Mouse (Mus musculus): Measurements from ENCODE around the gene Abcg1. TPM values are rescaled to one million over a fixed set of nuclear protein-coding genes. Genes with fewer than 3 reads are reported as not detected.

Abcg1 gene
- total RNA-seq, 2 experiments from 2014 or later, result 61.4 to 65.9 TPM

DNA sequence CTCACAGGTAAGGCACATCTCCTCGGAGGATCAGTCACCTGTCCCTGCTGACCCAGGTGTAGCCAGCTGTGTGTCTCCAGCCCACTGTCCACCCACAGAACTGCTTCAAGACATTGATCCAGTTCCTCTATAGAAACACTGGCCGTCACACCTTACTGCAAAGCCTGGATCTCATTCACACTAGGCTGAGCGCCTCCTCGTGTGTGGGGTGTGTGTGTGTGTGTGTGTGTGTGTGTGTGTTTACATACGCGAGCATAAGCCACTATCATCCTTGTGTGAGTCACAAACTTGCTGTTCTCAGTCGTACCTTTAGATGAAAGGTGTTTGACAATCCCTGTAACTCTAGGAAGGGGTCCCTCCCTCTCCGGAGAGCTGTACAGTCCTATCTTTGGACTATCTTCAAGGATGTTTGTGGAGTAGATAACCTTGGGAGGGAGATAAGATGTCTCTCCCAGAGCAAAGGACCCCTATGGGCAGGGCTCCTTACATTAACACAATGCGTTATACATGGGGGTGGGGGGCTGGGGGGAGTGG lies 95.6 kb downstream of the Abcg1 start:
- DNase-seq (ENCODE audit: low spot score in 2 of 2), result no peak
- intact Hi-C loops (cut with DNase I), result no loop called here

DNA sequence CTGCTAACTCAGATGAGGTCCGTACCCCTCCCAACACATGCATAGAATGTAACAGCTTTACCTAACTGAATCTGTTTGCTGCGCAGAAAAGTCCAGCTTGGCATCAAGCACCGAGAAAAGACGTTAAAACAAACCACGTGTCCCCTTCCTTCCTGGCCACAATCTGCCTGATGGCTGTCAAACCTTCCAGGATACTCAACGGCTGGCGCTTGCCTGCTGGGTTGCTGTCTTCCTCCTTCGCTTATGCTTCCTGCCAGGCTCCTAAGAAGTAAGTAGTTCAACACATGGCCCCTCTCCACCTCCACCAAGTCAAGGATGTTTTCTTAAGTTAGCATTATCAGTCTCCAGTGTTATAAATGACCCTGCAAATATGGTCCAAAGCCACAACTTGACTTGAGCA lies 96.3 kb downstream of the Abcg1 start:
- no peak for DNase-seq (ENCODE audit: low spot score in 2 of 2)
- intact Hi-C loops (cut with DNase I), result no loop called here

DNA sequence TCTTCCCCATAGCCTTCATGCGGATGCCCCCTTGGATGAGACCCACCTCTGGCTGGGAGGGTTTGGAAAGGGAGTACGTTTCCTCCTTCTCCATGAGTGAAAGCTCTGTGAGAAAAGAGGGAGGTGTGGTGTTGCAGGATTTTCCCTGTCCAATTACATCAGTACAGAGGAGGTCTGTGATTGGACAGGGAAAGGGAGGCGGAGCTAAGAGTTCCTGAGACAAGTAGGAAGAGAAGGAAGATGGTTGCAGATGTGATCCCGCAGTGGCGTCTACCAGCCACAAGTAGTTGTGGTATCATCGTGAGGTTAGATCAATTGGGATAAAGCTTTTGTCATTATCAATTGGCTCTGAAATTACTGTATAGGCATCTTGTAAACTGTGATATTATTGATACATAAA lies 100.4 kb downstream of the Abcg1 start:
- no peak for DNase-seq (ENCODE audit: low spot score in 2 of 2)
- intact Hi-C loops (cut with DNase I), result no loop called here

DNA sequence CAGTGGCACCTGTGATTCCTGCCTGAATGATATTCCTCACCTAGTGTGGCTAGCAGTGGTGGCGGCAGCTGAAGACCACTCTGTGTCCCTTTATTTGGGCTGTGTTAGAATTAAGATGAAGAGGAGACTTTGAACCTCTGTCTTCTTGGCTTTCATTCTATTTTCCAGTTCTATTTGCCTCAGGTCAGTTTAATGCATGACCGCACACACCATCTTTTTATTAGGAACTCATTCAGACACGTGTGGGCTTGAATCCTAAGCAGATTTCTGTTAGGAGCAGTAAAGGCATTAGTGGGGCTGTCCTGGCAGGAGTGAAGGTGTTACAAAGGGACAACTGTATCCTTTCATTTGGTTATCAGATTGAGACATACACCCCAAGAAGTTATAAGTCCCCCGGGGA lies 102.8 kb downstream of the Abcg1 start:
- intact Hi-C loops (cut with DNase I), result no loop called here
- no peak for DNase-seq (ENCODE audit: low spot score in 2 of 2)

DNA sequence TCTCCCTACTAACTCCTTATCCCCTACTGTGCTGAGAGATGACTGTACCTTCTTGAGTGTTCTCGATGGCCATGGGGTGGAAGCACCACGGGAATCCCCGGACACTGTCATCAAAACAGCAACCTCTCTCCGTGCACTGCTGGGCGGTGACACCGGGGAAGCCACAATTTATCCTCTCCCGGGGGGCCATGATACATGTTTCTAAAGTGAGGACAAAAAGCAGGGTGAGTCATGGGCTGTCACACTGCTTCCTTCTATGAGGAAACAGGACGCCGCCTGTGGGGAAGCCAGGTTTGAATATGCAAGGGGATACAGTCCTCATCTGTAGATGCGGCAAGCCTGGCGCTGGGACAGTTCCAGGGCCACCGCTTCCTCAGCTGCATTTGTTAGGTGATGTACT lies 105.1 kb downstream of the Abcg1 start:
- no peak for DNase-seq (ENCODE audit: low spot score in 2 of 2)
- intact Hi-C loops (cut with DNase I), result no loop called here

DNA sequence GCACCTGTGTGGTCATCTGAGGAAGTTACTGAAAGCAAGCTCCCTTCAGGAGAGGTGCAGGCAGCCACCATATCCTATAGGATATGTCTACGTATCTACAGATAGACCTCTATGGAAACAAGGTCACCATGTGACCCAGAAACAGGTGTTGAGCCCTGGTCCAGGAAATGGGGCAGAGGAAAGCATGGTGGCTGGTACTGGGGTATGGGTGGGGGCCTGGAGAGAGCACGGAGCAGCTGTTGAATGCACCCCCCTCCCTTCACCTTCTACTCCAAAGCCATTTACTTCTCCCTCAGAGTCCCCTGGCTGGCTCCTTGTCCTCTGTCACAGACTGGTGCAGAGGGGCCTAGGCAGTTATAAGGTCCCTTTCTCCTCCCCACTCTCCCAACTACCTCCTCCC lies 106.3 kb downstream of the Abcg1 start:
- DNase-seq (ENCODE audit: low spot score in 2 of 2), result no peak
- intact Hi-C loops (cut with DNase I), result no loop called here

DNA sequence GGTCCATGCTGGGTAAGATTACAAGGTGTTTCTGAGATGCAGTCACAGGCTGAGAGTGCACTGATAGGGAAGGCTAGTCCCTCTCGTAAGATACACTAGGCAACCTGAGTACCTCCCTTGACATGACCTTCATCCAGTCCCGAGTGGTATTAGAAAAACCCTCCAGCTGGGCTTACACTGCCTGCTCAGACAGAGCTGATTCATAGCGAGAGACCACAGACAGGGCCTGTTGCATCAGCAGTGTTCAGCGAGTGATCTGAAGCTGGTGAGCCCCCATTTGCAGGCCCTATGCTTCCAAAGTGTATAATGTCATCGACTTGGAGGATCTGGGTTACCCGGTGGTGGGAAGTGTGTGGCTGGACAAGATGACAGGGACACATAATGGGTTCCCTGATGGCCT lies 107.7 kb downstream of the Abcg1 start, which contains the start of gene Tff1:
TSS of gene Tff1 (minus strand) at position 151 of the 400 bp plus-strand sequence.
- DNase-seq (ENCODE audit: low spot score in 2 of 2), result no peak
- intact Hi-C loops (cut with DNase I), result no loop called here

Other genes starting within 250 kb of the Abcg1 start
- 1 to 10 TPM in 1 of 2 experiments, under 1 TPM in 1; 0.96 to 1.5 TPM for gene Glp1r, start 155.9 kb upstream of the Abcg1 start, total RNA-seq (2021)
- under 1 TPM; 0.11 to 0.25 TPM for gene Umodl1, start 103.0 kb upstream of the Abcg1 start, total RNA-seq (2021)
- not detected for gene Tff3, start 72.0 kb downstream of the Abcg1 start, total RNA-seq (2021)
- gene Tff2, start 86.6 kb downstream of the Abcg1 start, total RNA-seq (2021), result not detected
- not detected for gene Tff1, start 107.6 kb downstream of the Abcg1 start, total RNA-seq (2021)
- under 1 TPM in 1 of 2 experiments, not detected in 1; 0.14 TPM for gene Tmprss3, start 141.3 kb downstream of the Abcg1 start, total RNA-seq (2021)
- gene Ubash3a, start 150.2 kb downstream of the Abcg1 start, total RNA-seq (2021), result not detected
- 10 to 100 TPM; 16.7 to 17.7 TPM for gene Rsph1, start 219.7 kb downstream of the Abcg1 start, total RNA-seq (2021)
- gene Slc37a1, start 229.1 kb downstream of the Abcg1 start, total RNA-seq (2021), result 1 to 10 TPM; 6.7 to 9.9 TPM